Mouse (Mus musculus): ENCODE results near the gene Zfp61.

DNA sequence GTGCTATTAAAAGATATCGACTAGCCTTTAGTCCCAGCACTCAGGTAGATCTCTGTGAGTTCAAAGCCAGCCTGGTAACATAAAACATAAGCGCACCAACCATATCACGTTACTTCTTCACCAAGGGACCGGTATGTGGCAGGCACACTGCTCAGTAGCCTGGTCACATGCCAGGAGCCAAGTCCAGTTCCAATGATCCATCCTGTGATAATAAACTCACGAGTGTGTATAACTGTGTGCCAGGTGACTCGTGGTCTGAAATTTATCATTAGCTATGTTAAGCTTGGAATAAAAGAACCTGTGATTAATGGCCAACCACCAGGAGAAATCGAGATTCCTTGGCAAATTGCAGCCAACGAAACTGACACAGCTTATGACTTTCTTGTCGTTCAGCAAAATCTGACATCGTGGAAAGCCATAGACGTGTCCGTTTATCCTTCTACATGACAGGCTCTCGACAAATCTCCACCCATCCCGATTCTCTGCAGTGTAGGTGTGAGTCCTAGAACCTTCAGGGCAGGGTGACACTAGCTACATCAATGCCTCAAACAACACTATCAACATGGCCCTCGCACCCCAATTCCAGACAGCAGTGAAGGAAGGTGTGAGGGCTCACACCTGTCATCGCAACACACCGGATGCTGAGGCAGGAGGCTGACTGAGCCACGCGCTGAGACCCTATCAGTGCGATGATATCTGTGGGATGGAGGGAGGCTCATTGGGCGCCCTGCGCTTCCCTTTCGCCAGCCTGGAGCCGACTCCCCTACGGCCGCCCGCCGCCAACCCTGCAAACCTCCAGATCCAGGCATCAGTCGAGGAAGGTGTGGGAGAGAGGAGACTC, 14.9 kb upstream of the Zfp61 start:
- no peak for TF ChIP-seq POLR2A (IDR thresholded peaks at IDR 0.05; ENCODE audit: control insufficient read depth, low read depth, low read length)
- no peak for TF ChIP-seq CTCF (IDR thresholded peaks at IDR 0.05; ENCODE audit: control insufficient read depth, insufficient read depth, insufficient replicate concordance, low read depth, low read length)
